Mouse (Mus musculus) cerebellum, adult 2 months (tissue): ENCODE results near the gene Med16.

ENCODE experiments used
- CTCF ChIP-seq: fragments of 200-500 bp; IDR thresholded peaks from 2 replicates; pipeline ENCODE4 v1.5.1; 2011; ENCODE audit warnings: low read depth, mild to moderate bottlenecking, control low read depth, low read length, moderate library complexity, borderline replicate concordance; ENCODE audit not compliant: insufficient read depth
- POLR2A ChIP-seq: fragments of 200-500 bp; IDR thresholded peaks from 2 replicates; pipeline ENCODE4 v1.6.1; 2011; ENCODE audit warnings: low read length, control low read depth, borderline replicate concordance; ENCODE audit not compliant: insufficient read depth

- TF ChIP-seq CTCF (no peak), POLR2A (no peak)
Measured at GRCm38 (mm10) chr10:79912412-79912811, 3.7 kb upstream of the Med16 start.
